Mouse (Mus musculus) erythroblast, embryonic 14.5 days (primary cell): ENCODE measurements around the gene Wdr75.

ENCODE experiments used
- GATA1 ChIP-seq: IDR thresholded peaks from 2 replicates; pipeline ENCODE4 v1.6.1; 2012; ENCODE audit warnings: low read length, inconsistent platforms, mixed read lengths
- TAL1 ChIP-seq: IDR thresholded peaks from 3 replicates; pipeline ENCODE4 v1.6.1; 2012; ENCODE audit warnings: low read length, inconsistent platforms, mixed read lengths

DNA sequence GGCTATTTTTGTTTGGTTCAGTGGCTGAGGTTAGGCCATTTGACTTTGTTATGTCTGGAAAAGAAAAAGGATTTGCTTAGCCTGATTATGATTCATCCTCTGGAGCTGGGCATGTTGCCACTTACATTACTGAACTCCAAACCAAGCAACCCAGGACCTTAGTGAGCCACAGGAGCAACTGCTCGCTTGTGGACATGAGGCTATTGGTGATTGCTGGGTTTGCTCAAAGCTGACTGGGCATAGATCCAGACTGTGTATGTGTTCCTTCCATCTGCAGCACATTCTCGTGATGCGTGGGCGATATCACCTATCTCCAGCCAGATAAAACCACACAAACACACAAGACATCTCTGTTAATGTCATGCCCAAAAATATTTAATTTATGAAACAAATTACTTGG is 42.8 kb downstream of the Wdr75 start:
- TF ChIP-seq GATA1 (no peak), TAL1 (no peak)
